Mouse (Mus musculus) lung, adult 2 months (tissue): ENCODE results near the gene Crybb3.

Experiments used
- CTCF ChIP-seq: fragments of 200-500 bp; IDR thresholded peaks from 2 replicates; pipeline ENCODE4 v1.5.1; 2011; ENCODE audit warnings: mild to moderate bottlenecking, low read length, control low read depth; ENCODE audit not compliant: insufficient read depth
- POLR2A ChIP-seq: fragments of 200-500 bp; IDR thresholded peaks from 2 replicates; pipeline ENCODE4 v1.6.1; 2011; ENCODE audit warnings: low read depth, mild to moderate bottlenecking, control low read depth, low read length, borderline replicate concordance; ENCODE audit errors: extremely low read depth

- TF ChIP-seq CTCF: no peak
- no peak for TF ChIP-seq POLR2A
Observed at GRCm38 (mm10) chr5:113101457-113101856, 20.1 kb upstream of the Crybb3 start.
